Mouse (Mus musculus): Measurements from ENCODE around the gene Pax8. TPM values are rescaled to one million over a fixed set of nuclear protein-coding genes. Genes with fewer than 3 reads are reported as not detected.

Pax8 gene
- polyA plus RNA-seq, 1 experiment from 2014 or later: 0.20 TPM

Other genes starting within 250 kb of the Pax8 start
- gene Il1f5, start 198.6 kb downstream of the Pax8 start, polyA plus RNA-seq (2016; fragmentation: Nextera tagmentation; extraction: Ambion mirVana): not detected in 2 replicates
- gene Il1f10, start 184.4 kb downstream of the Pax8 start, polyA plus RNA-seq (2016; fragmentation: Nextera tagmentation; extraction: Ambion mirVana): not detected in 2 replicates
- not detected in 2 replicates for gene Il1rn, start 138.7 kb downstream of the Pax8 start, polyA plus RNA-seq (2016; fragmentation: Nextera tagmentation; extraction: Ambion mirVana)
- 0.29 and 1.0 TPM in 2 replicates for gene Psd4, start 108.0 kb downstream of the Pax8 start, polyA plus RNA-seq (2016; fragmentation: Nextera tagmentation; extraction: Ambion mirVana)

All from forebrain, embryonic 12.5 days (tissue).